Mouse (Mus musculus) monocyte, adult 59 days (primary cell): ENCODE measurements around the gene Lta. TPM values are rescaled to one million over a fixed set of nuclear protein-coding genes. Genes with fewer than 3 reads are reported as not detected.

Experiments used
- total RNA-seq, 2 experiments: library from RNA; stranded (reverse); gene quantifications; one replicate each; pipeline ENCODE4 v1.2.4; 2023

The Lta gene
- not detected for total RNA-seq

GRCm38 (mm10) chr17:35204494-35205379, at the start of gene Lta:
Gene Lta (minus strand): TSS chr17:35205351.

GRCm38 (mm10) chr17:35241305-35242014, 36.3 kb upstream of the Lta start, which contains the start of gene Ddx39b:
Gene Ddx39b (plus strand): TSS chr17:35241746.

GRCm38 (mm10) chr17:35235614-35236389, 30.7 kb upstream of the Lta start, which contains the start of gene Nfkbil1:
Gene Nfkbil1 (minus strand): TSS chr17:35235792.

GRCm38 (mm10) chr17:35233114-35233980, 28.2 kb upstream of the Lta start, which contains the start of gene Atp6v1g2:
Gene Atp6v1g2 (plus strand): TSS chr17:35233660.

GRCm38 (mm10) chr17:35220156-35220952, 15.2 kb upstream of the Lta start, which contains the start of gene Gm16181:
Gene Gm16181 (plus strand): TSS chr17:35220834.

GRCm38 (mm10) chr17:35201787-35202186, 3.4 kb downstream of the Lta start, which contains the start of gene Tnf:
Gene Tnf (minus strand): TSS chr17:35202007.

GRCm38 (mm10) chr17:35193881-35194843, 11.0 kb downstream of the Lta start, which contains the start of gene Ltb:
Gene Ltb (plus strand): TSS chr17:35194439.

GRCm38 (mm10) chr17:35187959-35188610, 17.1 kb downstream of the Lta start, which contains the start of gene Lst1:
Gene Lst1 (minus strand): TSS chr17:35188439.

GRCm38 (mm10) chr17:35175968-35176367, 29.2 kb downstream of the Lta start, which contains the start of gene Aif1:
Gene Aif1 (minus strand): TSS chr17:35176068.

GRCm38 (mm10) chr17:35164568-35165450, 40.3 kb downstream of the Lta start, which contains the start of gene Prrc2a:
Gene Prrc2a (minus strand): TSS chr17:35164897.

Other genes starting within 250 kb of the Lta start
- gene Hspa1b, start 246.1 kb downstream of the Lta start, total RNA-seq: 100 to 1,000 TPM; 240 to 289 TPM
- gene Gm20481, start 235.4 kb downstream of the Lta start, total RNA-seq: not detected
- gene Hspa1a, start 233.2 kb downstream of the Lta start, total RNA-seq: 100 to 1,000 TPM; 322 to 373 TPM
- gene Hspa1l, start 232.6 kb downstream of the Lta start, total RNA-seq: under 1 TPM; 0.55 to 0.76 TPM
- gene Lsm2, start 223.5 kb downstream of the Lta start, total RNA-seq: 10 to 100 TPM; 18.6 to 21.1 TPM
- gene Vars, start 204.4 kb downstream of the Lta start, total RNA-seq: 10 to 100 TPM; 89.4 to 93.9 TPM
- under 1 TPM in 1 of 2 experiments, not detected in 1; 0.16 TPM for gene Vwa7, start 188.8 kb downstream of the Lta start, total RNA-seq
- gene Sapcd1, start 177.3 kb downstream of the Lta start, total RNA-seq: not detected
- gene Msh5, start 158.6 kb downstream of the Lta start, total RNA-seq: 1 to 10 TPM; 1.0 to 2.2 TPM
- 100 to 1,000 TPM; 258 to 267 TPM for gene Clic1, start 155.4 kb downstream of the Lta start, total RNA-seq
- gene Ddah2, start 146.3 kb downstream of the Lta start, total RNA-seq: 1 to 10 TPM; 1.2 to 1.7 TPM
- gene Ly6g6c, start 140.0 kb downstream of the Lta start, total RNA-seq: not detected
- not detected for gene Mpig6b, start 139.2 kb downstream of the Lta start, total RNA-seq
- not detected for gene Ly6g6e, start 128.4 kb downstream of the Lta start, total RNA-seq
- not detected for gene Ly6g6d, start 127.3 kb downstream of the Lta start, total RNA-seq
- not detected for gene Ly6g6f, start 119.7 kb downstream of the Lta start, total RNA-seq
- 10 to 100 TPM; 58.8 to 60.6 TPM for gene Abhd16a, start 116.1 kb downstream of the Lta start, total RNA-seq
- gene Ly6g5c, start 97.1 kb downstream of the Lta start, total RNA-seq: not detected
- under 1 TPM; 0.42 to 0.61 TPM for gene Ly6g5b, start 89.9 kb downstream of the Lta start, total RNA-seq
- 10 to 100 TPM; 22.2 to 30.3 TPM for gene Gpank1, start 83.9 kb downstream of the Lta start, total RNA-seq
- gene Csnk2b, start 83.3 kb downstream of the Lta start, total RNA-seq: 100 to 1,000 TPM; 133 to 155 TPM
- gene D17H6S53E, start 79.0 kb downstream of the Lta start, total RNA-seq: 10 to 100 TPM; 15.5 to 25.3 TPM
- not detected for gene Apom, start 73.3 kb downstream of the Lta start, total RNA-seq
- gene Bag6, start 70.2 kb downstream of the Lta start, total RNA-seq: 100 to 1,000 TPM; 324 to 360 TPM
- gene Prrc2a, start 40.5 kb downstream of the Lta start, total RNA-seq: 100 to 1,000 TPM; 227 to 228 TPM
- 100 to 1,000 TPM; 172 to 206 TPM for gene Aif1, start 29.3 kb downstream of the Lta start, total RNA-seq
- 100 to 1,000 TPM; 935 to 974 TPM for gene Lst1, start 16.9 kb downstream of the Lta start, total RNA-seq
- gene Ltb, start 10.9 kb downstream of the Lta start, total RNA-seq: 10 to 100 TPM; 72.7 to 86.4 TPM
- gene Tnf, start 3.3 kb downstream of the Lta start, total RNA-seq: 10 to 100 TPM; 57.3 to 92.8 TPM
- gene Gm16181, start 15.5 kb upstream of the Lta start, total RNA-seq: 1 to 10 TPM in 1 of 2 experiments, not detected in 1; 1.3 TPM
- 1 to 10 TPM; 1.8 to 4.2 TPM for gene Atp6v1g2, start 28.3 kb upstream of the Lta start, total RNA-seq
- 10 to 100 TPM; 13.1 to 13.4 TPM for gene Nfkbil1, start 30.4 kb upstream of the Lta start, total RNA-seq
- gene Ddx39b, start 36.4 kb upstream of the Lta start, total RNA-seq: 100 to 1,000 TPM; 243 to 247 TPM
- gene H2-D1, start 57.4 kb upstream of the Lta start, total RNA-seq: 1,000 to 10,000 TPM; 2,563 to 2,615 TPM
- 10 to 100 TPM; 10.2 to 13.7 TPM for gene H2-Q1, start 115.1 kb upstream of the Lta start, total RNA-seq
- 10 to 100 TPM; 11.6 to 12.7 TPM for gene H2-Q2, start 136.9 kb upstream of the Lta start, total RNA-seq
- gene H2-Q4, start 174.3 kb upstream of the Lta start, total RNA-seq: 100 to 1,000 TPM; 176 to 190 TPM
- 10 to 100 TPM; 75.0 to 75.5 TPM for gene H2-Q6, start 219.5 kb upstream of the Lta start, total RNA-seq
- gene H2-Q7, start 233.8 kb upstream of the Lta start, total RNA-seq: 10 to 100 TPM; 83.8 to 92.9 TPM